Mouse (Mus musculus) embryonic facial prominence, embryonic 12.5 days (tissue): ENCODE measurements around the gene Gucy2d. TPM values are rescaled to one million over a fixed set of nuclear protein-coding genes. Genes with fewer than 3 reads are reported as not detected.

Source experiments
- ATAC-seq: fragments of 200-750 bp; cut with Nextera tagmentation; 2 replicates; pipeline ENCODE4 v1.8.0; 2017; ENCODE audit not compliant: insufficient number of reproducible peaks, insufficient read depth, low FRiP score, low TSS enrichment
- H3K27ac ChIP-seq: fragments of 300-500 bp; sonication (generic); 2 replicates; pipeline ENCODE4 v1.5.1; 2016; ENCODE audit warnings: mild to moderate bottlenecking
- H3K27me3 ChIP-seq: fragments of 300-500 bp; sonication (generic); 2 replicates; pipeline ENCODE4 v1.6.1; 2016; ENCODE audit warnings: mild to moderate bottlenecking, moderate library complexity
- H3K36me3 ChIP-seq: fragments of 300-500 bp; sonication (generic); 2 replicates; pipeline ENCODE4 v1.6.1; 2016; ENCODE audit warnings: mild to moderate bottlenecking
- H3K4me1 ChIP-seq: fragments of 300-500 bp; sonication (generic); 2 replicates; pipeline ENCODE4 v1.6.1; 2016
- H3K4me2 ChIP-seq: fragments of 300-500 bp; sonication (generic); replicated peaks from 2 replicates; pipeline ENCODE4 v1.6.1; 2016; ENCODE audit warnings: mild to moderate bottlenecking, moderate library complexity
- H3K4me3 ChIP-seq: fragments of 300-500 bp; sonication (generic); 2 replicates; pipeline ENCODE4 v1.5.1; 2016; ENCODE audit warnings: mild to moderate bottlenecking
- H3K9ac ChIP-seq: fragments of 300-500 bp; sonication (generic); 2 replicates; pipeline ENCODE4 v1.6.1; 2016; ENCODE audit warnings: mild to moderate bottlenecking, moderate library complexity
- H3K9me3 ChIP-seq: fragments of 300-500 bp; sonication (generic); 2 replicates; pipeline ENCODE4 v1.6.1; 2016; ENCODE audit warnings: mild to moderate bottlenecking, moderate library complexity
- WGBS: fragments of 180-500 bp; shearing (Covaris S2); methylation state at CpG from one replicate; pipeline ENCODE4 v1.1.7; 2016; 5-methylcytosine and 5-hydroxymethylcytosine counted together
- polyA plus RNA-seq: library from polyadenylated mRNA; unstranded; fragments of >200 nt; fragmentation: Nextera tagmentation; extraction: Ambion mirVana; gene quantifications from 2 replicates; pipeline ENCODE4 v1.2.1, GENCODE M21; 2016

The Gucy2d gene
- polyA plus RNA-seq, 1 experiment from 2014 or later = 0.04 TPM

GRCm38 (mm10) chr7:98502921-98503320, 62.7 kb downstream of the Gucy2d start:
- H3K27ac ChIP-seq = no peak overlapping the region
- H3K9me3 ChIP-seq = no peaks in the 10 kb centered on the region
- H3K4me1 ChIP-seq = peaks cover 48% of the 10 kb centered on the region
- H3K27me3 ChIP-seq = no peaks in the 10 kb centered on the region
- H3K9ac ChIP-seq = no peak overlapping the region
- H3K4me3 ChIP-seq = no peak overlapping the region
- no peak overlapping the region for H3K4me2 ChIP-seq
- no peaks in the 10 kb centered on the region for H3K36me3 ChIP-seq
- WGBS = 40% methylated on average over 5 of the region's 5 CpGs
- ATAC-seq = no peak

GRCm38 (mm10) chr7:98503951-98504647, 63.9 kb downstream of the Gucy2d start:
- peaks cover 48% of the 10 kb centered on the region for H3K4me1 ChIP-seq

GRCm38 (mm10) chr7:98504726-98505314, 64.6 kb downstream of the Gucy2d start:
- H3K27ac ChIP-seq = peak overlapping the region; percentile 56; the same call in 1 of the 2 replicates
- no peaks in the 10 kb centered on the region for H3K27me3 ChIP-seq
- 35% methylated on average over 5 of the region's 5 CpGs for WGBS

More at GRCm38 (mm10) chr7:98503951-98504647, 63.9 kb downstream of the Gucy2d start:
- Histone ChIP-seq H3K27ac (no peak overlapping the region), H3K27me3 (no peaks in the 10 kb centered on the region), H3K9ac (no peak overlapping the region), H3K4me3 (no peak overlapping the region), H3K4me2 (no peak overlapping the region), H3K36me3 (no peaks in the 10 kb centered on the region), H3K9me3 (no peaks in the 10 kb centered on the region)
- peak; percentile 31; the same call in 1 of the 2 replicates for ATAC-seq
- 70% methylated on average over 6 of the region's 6 CpGs for WGBS

GRCm38 (mm10) chr7:98505664-98506063, 65.4 kb downstream of the Gucy2d start:
- H3K4me2 ChIP-seq = no peak overlapping the region
- H3K36me3 ChIP-seq = no peaks in the 10 kb centered on the region
- H3K9ac ChIP-seq = no peak overlapping the region
- peaks cover 36% of the 10 kb centered on the region for H3K4me1 ChIP-seq
- no peak overlapping the region for H3K27ac ChIP-seq
- 14% methylated on average over 3 of the region's 3 CpGs for WGBS
- no peaks in the 10 kb centered on the region for H3K9me3 ChIP-seq
- ATAC-seq = no peak
- no peak overlapping the region for H3K4me3 ChIP-seq
- no peaks in the 10 kb centered on the region for H3K27me3 ChIP-seq

More at GRCm38 (mm10) chr7:98504726-98505314, 64.6 kb downstream of the Gucy2d start:
- Histone ChIP-seq H3K4me3 (no peak overlapping the region), H3K4me2 (no peak overlapping the region), H3K4me1 (peaks cover 45% of the 10 kb centered on the region), H3K9ac (no peak overlapping the region), H3K9me3 (no peaks in the 10 kb centered on the region), H3K36me3 (no peaks in the 10 kb centered on the region)
- ATAC-seq = peak; percentile 16; the same call in 1 of the 2 replicates

- no peak for ATAC-seq
Measured at GRCm38 (mm10) chr7:98510961-98511958, 71.0 kb downstream of the Gucy2d start.

GRCm38 (mm10) chr7:98513251-98513650, 73.0 kb downstream of the Gucy2d start:
- no peak overlapping the region for H3K27ac ChIP-seq
- H3K9ac ChIP-seq = no peak overlapping the region
- H3K36me3 ChIP-seq = no peaks in the 10 kb centered on the region
- no peak overlapping the region for H3K4me3 ChIP-seq
- no peaks in the 10 kb centered on the region for H3K4me1 ChIP-seq
- ATAC-seq = no peak
- H3K9me3 ChIP-seq = no peaks in the 10 kb centered on the region
- no peaks in the 10 kb centered on the region for H3K27me3 ChIP-seq
- H3K4me2 ChIP-seq = no peak overlapping the region
- 68% methylated on average over 3 of the region's 3 CpGs for WGBS

More at GRCm38 (mm10) chr7:98510961-98511958, 71.0 kb downstream of the Gucy2d start:
- H3K4me1 ChIP-seq = no peaks in the 10 kb centered on the region
- H3K4me2 ChIP-seq = no peak overlapping the region
- H3K4me3 ChIP-seq = no peak overlapping the region
- 63% methylated on average over 15 of the region's 15 CpGs for WGBS
- H3K36me3 ChIP-seq = no peaks in the 10 kb centered on the region
- no peaks in the 10 kb centered on the region for H3K9me3 ChIP-seq
- H3K27ac ChIP-seq = no peak overlapping the region
- H3K9ac ChIP-seq = no peak overlapping the region
- no peaks in the 10 kb centered on the region for H3K27me3 ChIP-seq

- 86% methylated on average over 5 of the region's 5 CpGs for WGBS
- peaks cover 17% of the 10 kb centered on the region for H3K4me1 ChIP-seq
- H3K4me2 ChIP-seq = no peak overlapping the region
- no peak for ATAC-seq
- H3K36me3 ChIP-seq = no peaks in the 10 kb centered on the region
- H3K4me3 ChIP-seq = no peak overlapping the region
- no peak overlapping the region for H3K9ac ChIP-seq
- H3K27ac ChIP-seq = no peak overlapping the region
- H3K9me3 ChIP-seq = no peaks in the 10 kb centered on the region
- H3K27me3 ChIP-seq = no peaks in the 10 kb centered on the region
Measured at GRCm38 (mm10) chr7:98522576-98522975, 82.4 kb downstream of the Gucy2d start.

GRCm38 (mm10) chr7:98523070-98523812, 83.0 kb downstream of the Gucy2d start:
- Histone ChIP-seq H3K9ac (no peak overlapping the region), H3K4me2 (no peak overlapping the region), H3K4me3 (no peak overlapping the region), H3K4me1 (peaks cover 17% of the 10 kb centered on the region), H3K36me3 (no peaks in the 10 kb centered on the region), H3K9me3 (no peaks in the 10 kb centered on the region), H3K27ac (peak overlapping the region; percentile 70), H3K27me3 (no peaks in the 10 kb centered on the region)
- ATAC-seq = peak; percentile 38; the same call in 1 of the 2 replicates
- WGBS = 79% methylated on average over 8 of the region's 8 CpGs

- H3K27ac ChIP-seq = peak overlapping the region; percentile 70
- ATAC-seq = no peak
- no peak overlapping the region for H3K9ac ChIP-seq
- no peaks in the 10 kb centered on the region for H3K36me3 ChIP-seq
- H3K4me1 ChIP-seq = peaks cover 17% of the 10 kb centered on the region
- no peak overlapping the region for H3K4me3 ChIP-seq
- no peaks in the 10 kb centered on the region for H3K9me3 ChIP-seq
- no peak overlapping the region for H3K4me2 ChIP-seq
- H3K27me3 ChIP-seq = no peaks in the 10 kb centered on the region
- 6% methylated on average over 7 of the region's 7 CpGs for WGBS
Measured at GRCm38 (mm10) chr7:98523813-98524361, 83.7 kb downstream of the Gucy2d start.

- Histone ChIP-seq H3K9me3 (no peaks in the 10 kb centered on the region), H3K4me1 (peaks cover 17% of the 10 kb centered on the region), H3K4me3 (no peak overlapping the region), H3K36me3 (no peaks in the 10 kb centered on the region), H3K4me2 (no peak overlapping the region), H3K27me3 (no peaks in the 10 kb centered on the region), H3K27ac (peak overlapping the region; percentile 70), H3K9ac (no peak overlapping the region)
- no peak for ATAC-seq
- 27% methylated on average over 6 of the region's 6 CpGs for WGBS
Measured at GRCm38 (mm10) chr7:98524401-98524800, 84.2 kb downstream of the Gucy2d start.
